Mouse (Mus musculus): ENCODE measurements around the gene Slc25a47. TPM values are rescaled to one million over a fixed set of nuclear protein-coding genes. Genes with fewer than 3 reads are reported as not detected.

Gene Slc25a47
- polyA plus RNA-seq, 1 experiment from 2014 or later, result 4.3 TPM

GRCm38 (mm10) chr12:108827641-108828040 is 8.2 kb upstream of the Slc25a47 start:
- H3K4me2 ChIP-seq (replicated peaks; ENCODE audit: low read depth), result no peak overlapping the region
- no peak overlapping the region for H3K9ac ChIP-seq (ENCODE audit: low read length)
- H3K9me3 ChIP-seq (ENCODE audit: control insufficient read depth, low read length), result no peaks in the 10 kb centered on the region
- DNase-seq (ENCODE audit: low spot score) (no peak), ATAC-seq (ENCODE audit: low FRiP score, low TSS enrichment) (no peak)
- TF ChIP-seq CTCF (IDR thresholded peaks at IDR 0.05; ENCODE audit: low read depth), result no peak
- TF ChIP-seq EP300 (optimal IDR thresholded peaks at IDR 0.05), result no peak
- H3K4me3 ChIP-seq (ENCODE audit: low read depth, low read length), result no peak overlapping the region
- 83% methylated on average over 6 of the region's 6 CpGs for WGBS
- no peaks in the 10 kb centered on the region for H3K4me1 ChIP-seq (replicated peaks; ENCODE audit: control insufficient read depth, insufficient read depth)
- H3K27me3 ChIP-seq (ENCODE audit: control insufficient read depth, insufficient read depth, low read length), result no peaks in the 10 kb centered on the region
- no peak overlapping the region for H3K27ac ChIP-seq (replicated peaks)
- H3K36me3 ChIP-seq (ENCODE audit: control insufficient read depth, insufficient read depth, low read length), result no peaks in the 10 kb centered on the region

GRCm38 (mm10) chr12:108829636-108830035 is 6.2 kb upstream of the Slc25a47 start:
- no peak overlapping the region for H3K9ac ChIP-seq (ENCODE audit: low read length)
- H3K27me3 ChIP-seq (ENCODE audit: control insufficient read depth, insufficient read depth, low read length), result no peaks in the 10 kb centered on the region
- no peak for DNase-seq (ENCODE audit: low spot score)
- H3K36me3 ChIP-seq (ENCODE audit: control insufficient read depth, insufficient read depth, low read length), result no peaks in the 10 kb centered on the region
- 58% methylated on average over 5 of the region's 5 CpGs for WGBS
- H3K27ac ChIP-seq (replicated peaks), result no peak overlapping the region
- H3K4me3 ChIP-seq (ENCODE audit: low read depth, low read length), result no peak overlapping the region
- H3K4me1 ChIP-seq (replicated peaks; ENCODE audit: control insufficient read depth, insufficient read depth), result no peaks in the 10 kb centered on the region
- TF ChIP-seq CTCF (IDR thresholded peaks at IDR 0.05; ENCODE audit: low read depth) (no peak), EP300 (optimal IDR thresholded peaks at IDR 0.05) (no peak)
- no peaks in the 10 kb centered on the region for H3K9me3 ChIP-seq (ENCODE audit: control insufficient read depth, low read length)
- no peak overlapping the region for H3K4me2 ChIP-seq (replicated peaks; ENCODE audit: low read depth)
- ATAC-seq (ENCODE audit: low FRiP score, low TSS enrichment), result no peak

- H3K27me3 ChIP-seq (ENCODE audit: control insufficient read depth, insufficient read depth, low read length), result no peaks in the 10 kb centered on the region
- ATAC-seq (ENCODE audit: low FRiP score, low TSS enrichment) (no peak), DNase-seq (ENCODE audit: low spot score) (no peak)
- H3K36me3 ChIP-seq (ENCODE audit: control insufficient read depth, insufficient read depth, low read length), result no peaks in the 10 kb centered on the region
- H3K4me1 ChIP-seq (replicated peaks; ENCODE audit: control insufficient read depth, insufficient read depth), result no peaks in the 10 kb centered on the region
- no peak overlapping the region for H3K9ac ChIP-seq (ENCODE audit: low read length)
- H3K4me2 ChIP-seq (replicated peaks; ENCODE audit: low read depth), result no peak overlapping the region
- H3K4me3 ChIP-seq (ENCODE audit: low read depth, low read length), result no peak overlapping the region
- TF ChIP-seq EP300 (optimal IDR thresholded peaks at IDR 0.05) (no peak), CTCF (IDR thresholded peaks at IDR 0.05; ENCODE audit: low read depth) (no peak)
- no peaks in the 10 kb centered on the region for H3K9me3 ChIP-seq (ENCODE audit: control insufficient read depth, low read length)
- 76% methylated on average over 6 of the region's 6 CpGs for WGBS
- no peak overlapping the region for H3K27ac ChIP-seq (replicated peaks)
Measured at GRCm38 (mm10) chr12:108830358-108830757, 5.5 kb upstream of the Slc25a47 start.

GRCm38 (mm10) chr12:108831966-108832643 is 3.7 kb upstream of the Slc25a47 start:
- no peaks in the 10 kb centered on the region for H3K9me3 ChIP-seq (ENCODE audit: control insufficient read depth, low read length)
- H3K27ac ChIP-seq (replicated peaks), result no peak overlapping the region
- ATAC-seq (ENCODE audit: low FRiP score, low TSS enrichment) (no peak), DNase-seq (ENCODE audit: low spot score) (no peak)
- no peaks in the 10 kb centered on the region; the same call in none of the 2 replicates for H3K4me1 ChIP-seq (replicated peaks; ENCODE audit: control insufficient read depth, insufficient read depth)
- 62% methylated on average over 9 of the region's 9 CpGs for WGBS
- no peaks in the 10 kb centered on the region for H3K36me3 ChIP-seq (ENCODE audit: control insufficient read depth, insufficient read depth, low read length)
- H3K9ac ChIP-seq (ENCODE audit: low read length), result no peak overlapping the region
- TF ChIP-seq EP300 (optimal IDR thresholded peaks at IDR 0.05) (no peak), CTCF (IDR thresholded peaks at IDR 0.05; ENCODE audit: low read depth) (no peak)
- H3K4me2 ChIP-seq (replicated peaks; ENCODE audit: low read depth), result no peak overlapping the region
- H3K27me3 ChIP-seq (ENCODE audit: control insufficient read depth, insufficient read depth, low read length), result no peaks in the 10 kb centered on the region
- no peak overlapping the region for H3K4me3 ChIP-seq (ENCODE audit: low read depth, low read length)

- no peak overlapping the region for H3K4me3 ChIP-seq (ENCODE audit: low read depth, low read length)
- no peaks in the 10 kb centered on the region for H3K9me3 ChIP-seq (ENCODE audit: control insufficient read depth, low read length)
- no peak overlapping the region for H3K9ac ChIP-seq (ENCODE audit: low read length)
- no peak for DNase-seq (ENCODE audit: low spot score)
- no peaks in the 10 kb centered on the region for H3K27me3 ChIP-seq (ENCODE audit: control insufficient read depth, insufficient read depth, low read length)
- ATAC-seq (ENCODE audit: low FRiP score, low TSS enrichment), result no peak
- no peak overlapping the region for H3K27ac ChIP-seq (replicated peaks)
- H3K36me3 ChIP-seq (ENCODE audit: control insufficient read depth, insufficient read depth, low read length), result no peaks in the 10 kb centered on the region
- WGBS, result 85% methylated on average over 8 of the region's 8 CpGs
- no peak overlapping the region for H3K4me2 ChIP-seq (replicated peaks; ENCODE audit: low read depth)
- TF ChIP-seq CTCF (IDR thresholded peaks at IDR 0.05; ENCODE audit: low read depth), result no peak
- no peak for TF ChIP-seq EP300 (optimal IDR thresholded peaks at IDR 0.05)
- peaks cover 4% of the 10 kb centered on the region for H3K4me1 ChIP-seq (replicated peaks; ENCODE audit: control insufficient read depth, insufficient read depth)
Measured at GRCm38 (mm10) chr12:108832851-108833250, 3.0 kb upstream of the Slc25a47 start.

GRCm38 (mm10) chr12:108833408-108833807 is 2.4 kb upstream of the Slc25a47 start:
- H3K4me2 ChIP-seq (replicated peaks; ENCODE audit: low read depth), result no peak overlapping the region
- no peaks in the 10 kb centered on the region for H3K27me3 ChIP-seq (ENCODE audit: control insufficient read depth, insufficient read depth, low read length)
- peaks cover 6% of the 10 kb centered on the region for H3K4me1 ChIP-seq (replicated peaks; ENCODE audit: control insufficient read depth, insufficient read depth)
- 83% methylated on average over 3 of the region's 3 CpGs for WGBS
- H3K9ac ChIP-seq (ENCODE audit: low read length), result no peak overlapping the region
- no peak for DNase-seq (ENCODE audit: low spot score)
- H3K4me3 ChIP-seq (ENCODE audit: low read depth, low read length), result no peak overlapping the region
- ATAC-seq (ENCODE audit: low FRiP score, low TSS enrichment), result no peak
- no peaks in the 10 kb centered on the region for H3K36me3 ChIP-seq (ENCODE audit: control insufficient read depth, insufficient read depth, low read length)
- no peaks in the 10 kb centered on the region for H3K9me3 ChIP-seq (ENCODE audit: control insufficient read depth, low read length)
- TF ChIP-seq CTCF (IDR thresholded peaks at IDR 0.05; ENCODE audit: low read depth), result no peak
- TF ChIP-seq EP300 (optimal IDR thresholded peaks at IDR 0.05), result no peak
- H3K27ac ChIP-seq (replicated peaks), result no peak overlapping the region
